ENCODE assay signal across 8 mouse cellular contexts in genomic region chr9:119983585-119984535, GRCm38 (mm10). TPM values are rescaled to one million over a fixed set of nuclear protein-coding genes. Genes with fewer than 3 reads are reported as not detected.
DNase-seq lines count a peak whose midpoint lies in the region; ATAC-seq lines count a peak whose summit lies in the region.

No protein-coding gene starts in this region.

- WGBS in embryonic facial prominence, embryonic 12.5 days, result under 1% methylated on average over 66 of the region's 79 CpGs
- WGBS in liver, embryonic 12.5 days (ENCODE audit: insufficient replicate concordance), result 3% methylated on average over 72 of the region's 79 CpGs

- H3K27me3 ChIP-seq in embryonic facial prominence, embryonic 12.5 days, result no peaks in the 10 kb centered on the region
- H3K27me3 ChIP-seq in liver, embryonic 12.5 days (replicated peaks), result peaks cover 49% of the 10 kb centered on the region

- H3K27ac ChIP-seq in embryonic facial prominence, embryonic 12.5 days, result peak overlapping the region; percentile 70
- H3K27ac ChIP-seq in liver, embryonic 12.5 days, result peak overlapping the region; percentile 69

- H3K4me1 ChIP-seq in embryonic facial prominence, embryonic 12.5 days, result peaks cover 54% of the 10 kb centered on the region
- peaks cover 58% of the 10 kb centered on the region for H3K4me1 ChIP-seq in liver, embryonic 12.5 days

- no peaks in the 10 kb centered on the region for H3K9me3 ChIP-seq in embryonic facial prominence, embryonic 12.5 days
- no peaks in the 10 kb centered on the region for H3K9me3 ChIP-seq in liver, embryonic 12.5 days (replicated peaks)

- H3K36me3 ChIP-seq in embryonic facial prominence, embryonic 12.5 days, result no peaks in the 10 kb centered on the region
- H3K36me3 ChIP-seq in liver, embryonic 12.5 days, result no peaks in the 10 kb centered on the region

- peak overlapping the region; percentile 66 for H3K4me3 ChIP-seq in embryonic facial prominence, embryonic 12.5 days
- peak overlapping the region; percentile 69 for H3K4me3 ChIP-seq in liver, embryonic 12.5 days

- peak overlapping the region; percentile 69 for H3K9ac ChIP-seq in embryonic facial prominence, embryonic 12.5 days
- H3K9ac ChIP-seq in liver, embryonic 12.5 days, result peak overlapping the region; percentile 73

- peak overlapping the region; percentile 98 for H3K4me2 ChIP-seq in embryonic facial prominence, embryonic 12.5 days (replicated peaks)
- H3K4me2 ChIP-seq in liver, embryonic 12.5 days, result peak overlapping the region; percentile 99

- peak; percentile 90 for DNase-seq in A20 (ENCODE audit: low read depth, low spot score)
- peak; percentile 96 to 98 for DNase-seq in adrenal gland, postnatal 36 days
- peak; percentile 91 to 92 for DNase-seq in heart, adult 9 months (ENCODE audit: low spot score in 2 of 2)
- peak; percentile 92 for DNase-seq in kidney, adult 9 months
- DNase-seq in naive thymus-derived CD4-positive, alpha-beta T cell, adult 2 months (ENCODE audit: low read depth), result peak; percentile 92
- peak; percentile 78 to 87 for DNase-seq in spleen, postnatal 4 days (ENCODE audit: low spot score in 2 of 2)

- ATAC-seq in embryonic facial prominence, embryonic 12.5 days (ENCODE audit: insufficient number of reproducible peaks, insufficient read depth, low FRiP score, low TSS enrichment), result peak; percentile 62
- ATAC-seq in liver, embryonic 12.5 days, result peak; percentile 85

RNA-seq across cellular contexts. Expression of gene Csrnp1, which starts 0.6 kb away (rescaled TPM):
- 10 to 100 TPM; 35.2 to 46.6 TPM for total RNA-seq in adrenal gland, postnatal 36 days (2021)
- polyA plus RNA-seq in embryonic facial prominence, embryonic 12.5 days (2016; fragmentation: Nextera tagmentation; extraction: Ambion mirVana), result 3.4 and 4.6 TPM in 2 replicates
- polyA plus RNA-seq in liver, embryonic 12.5 days (2016; fragmentation: Nextera tagmentation; extraction: Ambion mirVana), result 1.5 and 1.9 TPM in 2 replicates

RNA-seq across cellular contexts. Expression of gene Xirp1, which starts 39.5 kb away (rescaled TPM):
- under 1 TPM; 0.33 to 0.53 TPM for total RNA-seq in adrenal gland, postnatal 36 days (2021)
- 0.33 and 0.37 TPM in 2 replicates for polyA plus RNA-seq in embryonic facial prominence, embryonic 12.5 days (2016; fragmentation: Nextera tagmentation; extraction: Ambion mirVana)
- polyA plus RNA-seq in liver, embryonic 12.5 days (2016; fragmentation: Nextera tagmentation; extraction: Ambion mirVana), result 0.02 and 0.07 TPM in 2 replicates

RNA-seq across cellular contexts. Expression of gene Ttc21a, which starts 46.5 kb away (rescaled TPM):
- under 1 TPM in 1 of 2 experiments, not detected in 1; 0.13 TPM for total RNA-seq in adrenal gland, postnatal 36 days (2021)
- polyA plus RNA-seq in embryonic facial prominence, embryonic 12.5 days (2016; fragmentation: Nextera tagmentation; extraction: Ambion mirVana), result 0.23 and 0.37 TPM in 2 replicates
- 0.06 and 0.07 TPM in 2 replicates for polyA plus RNA-seq in liver, embryonic 12.5 days (2016; fragmentation: Nextera tagmentation; extraction: Ambion mirVana)

RNA-seq across cellular contexts. Expression of gene Gorasp1, which starts 46.5 kb away (rescaled TPM):
- total RNA-seq in adrenal gland, postnatal 36 days (2021), result 10 to 100 TPM; 23.5 to 31.7 TPM
- polyA plus RNA-seq in embryonic facial prominence, embryonic 12.5 days (2016; fragmentation: Nextera tagmentation; extraction: Ambion mirVana), result 27.0 and 28.8 TPM in 2 replicates
- polyA plus RNA-seq in liver, embryonic 12.5 days (2016; fragmentation: Nextera tagmentation; extraction: Ambion mirVana), result 14.9 and 15.9 TPM in 2 replicates

Comparison
In these comparisons a context has a peak if more than half of its experiments do, and no peak if none do; other contexts are left out.
1. Peak in every context shown above with its lines: DNase-seq, ATAC-seq, H3K4me3 ChIP-seq and H3K27ac ChIP-seq.